Mouse (Mus musculus): ENCODE measurements around the gene Tbp. TPM values are rescaled to one million over a fixed set of nuclear protein-coding genes. Genes with fewer than 3 reads are reported as not detected.
A peak's percentile ranks its signal among the peaks of the same experiment; 100 is the strongest.

Tbp gene
- total and polyA plus RNA-seq, 3 experiments = 38.5 to 490 (median 79.6) TPM

DNA sequence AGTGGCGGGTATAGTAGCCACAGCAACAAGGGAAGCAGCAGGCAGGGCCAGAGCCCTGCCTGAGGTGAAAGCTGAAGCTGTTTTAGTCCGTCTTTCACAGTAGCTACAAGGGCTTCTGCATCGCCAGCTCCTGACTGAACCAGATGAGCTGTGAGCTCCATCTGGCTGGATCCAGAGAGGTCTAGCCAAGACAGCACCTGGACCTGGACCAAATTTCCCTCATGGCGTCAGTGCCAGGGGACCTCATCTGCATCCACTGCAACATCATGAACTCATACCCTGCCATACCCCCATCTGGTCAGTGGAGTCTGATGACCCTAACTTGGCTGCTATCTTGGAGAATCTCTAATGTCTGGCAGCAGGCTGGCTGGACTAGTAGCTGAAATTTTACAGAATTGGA, 39.9 kb upstream of the Tbp start:
- Histone ChIP-seq H3K9ac (ENCODE audit: control insufficient read depth, low read depth, low read length, poor library complexity, severe bottlenecking) (no peak overlapping the region), H3K79me2 (ENCODE audit: control insufficient read depth, insufficient read depth, low read length, poor library complexity) (no peaks in the 10 kb centered on the region), H3K4me1 (ENCODE audit: control insufficient read depth in 1 of 2, insufficient read depth in 2 of 2, low read length in 2 of 2) (peaks cover 0 to 3% of the 10 kb centered on the region in 2 experiments; a peak in 1 of 4 replicates), H3K27me3 (ENCODE audit: control insufficient read depth in 1 of 2, insufficient read depth in 2 of 2, low read length in 2 of 2) (no peaks in the 10 kb centered on the region), H3K36me3 (ENCODE audit: control insufficient read depth in 1 of 2, insufficient read depth in 2 of 2, low read length in 2 of 2) (peaks cover 0 to 5% of the 10 kb centered on the region in 2 experiments; a peak in 1 of 4 replicates), H3K27ac (ENCODE audit: control insufficient read depth, low read depth, low read length) (no peak overlapping the region), H3K4me3 (ENCODE audit: control insufficient read depth in 1 of 2, insufficient read depth in 1 of 2, low read depth in 2 of 2, low read length in 2 of 2) (no peak overlapping the region), H3K9me3 (replicated peaks; ENCODE audit: insufficient read depth, low read length) (no peaks in the 10 kb centered on the region)
- TF ChIP-seq CHD1 (IDR thresholded peaks at IDR 0.05; ENCODE audit: low read depth, low read length) (no peak), TBP (IDR thresholded peaks at IDR 0.05; ENCODE audit: low read depth, low read length) (no peak), POLR2AphosphoS2 (IDR thresholded peaks at IDR 0.05; ENCODE audit: low read length) (no peak), HCFC1 (IDR thresholded peaks at IDR 0.05; ENCODE audit: low read depth, low read length) (no peak), POLR2AphosphoS5 (IDR thresholded peaks at IDR 0.05; ENCODE audit: borderline replicate concordance, low read depth, low read length) (no peak), UBTF (IDR thresholded peaks at IDR 0.05; ENCODE audit: borderline replicate concordance, insufficient read depth, low read depth, low read length) (no peak), MAX (IDR thresholded peaks at IDR 0.05; ENCODE audit: low read length) (no peak), USF1 (IDR thresholded peaks at IDR 0.05; ENCODE audit: low read depth, low read length) (no peak), EP300 (IDR thresholded peaks at IDR 0.05; ENCODE audit: low read depth in 1 of 2, low read length in 2 of 2) (no peak), MXI1 (IDR thresholded peaks at IDR 0.05; ENCODE audit: low read depth, low read length) (no peak)
- no peak for DNase-seq (ENCODE audit: low read depth, low spot score)

DNA sequence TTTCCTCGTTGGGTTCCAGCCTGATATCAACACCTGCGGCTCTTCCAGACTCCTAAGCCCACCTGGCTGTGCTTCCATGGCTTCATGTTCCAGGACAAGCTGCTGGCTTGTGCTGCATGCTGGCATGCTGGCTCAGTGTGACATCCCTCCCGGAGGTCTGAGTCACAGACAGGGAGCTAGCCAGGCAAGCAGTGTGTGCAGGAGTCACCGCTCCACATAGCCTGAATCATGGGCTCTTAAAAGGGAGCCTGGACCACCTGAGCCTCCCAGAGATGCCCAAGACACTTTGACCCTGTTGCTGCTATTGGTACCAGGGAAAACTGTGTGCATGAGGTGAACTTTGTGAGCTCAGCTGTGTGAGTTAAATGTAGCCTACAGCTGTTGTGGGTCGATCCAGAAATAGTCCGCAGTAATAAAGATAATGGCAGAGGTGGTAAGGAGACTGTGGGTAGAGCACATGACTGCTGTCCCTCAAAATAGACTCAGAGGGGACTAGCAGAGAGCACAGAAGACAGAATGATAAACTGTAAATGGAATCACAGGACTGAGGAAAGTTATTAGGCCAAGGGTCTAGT, 37.7 kb upstream of the Tbp start:
- Histone ChIP-seq H3K4me3 (ENCODE audit: control insufficient read depth in 1 of 2, insufficient read depth in 1 of 2, low read depth in 2 of 2, low read length in 2 of 2) (no peak overlapping the region), H3K9ac (ENCODE audit: control insufficient read depth, low read depth, low read length, poor library complexity, severe bottlenecking) (no peak overlapping the region), H3K9me3 (replicated peaks; ENCODE audit: insufficient read depth, low read length) (no peaks in the 10 kb centered on the region), H3K27ac (ENCODE audit: control insufficient read depth, low read depth, low read length) (no peak overlapping the region), H3K79me2 (ENCODE audit: control insufficient read depth, insufficient read depth, low read length, poor library complexity) (no peaks in the 10 kb centered on the region), H3K27me3 (ENCODE audit: control insufficient read depth in 1 of 2, insufficient read depth in 2 of 2, low read length in 2 of 2) (no peaks in the 10 kb centered on the region), H3K4me1 (ENCODE audit: control insufficient read depth in 1 of 2, insufficient read depth in 2 of 2, low read length in 2 of 2) (peaks cover 0 to 3% of the 10 kb centered on the region in 2 experiments; a peak in 1 of 4 replicates), H3K36me3 (ENCODE audit: control insufficient read depth in 1 of 2, insufficient read depth in 2 of 2, low read length in 2 of 2) (peaks cover 0 to 5% of the 10 kb centered on the region in 2 experiments; a peak in 1 of 4 replicates)
- DNase-seq (ENCODE audit: low read depth, low spot score) = no peak
- TF ChIP-seq ELF1 (IDR thresholded peaks at IDR 0.05; ENCODE audit: low read depth, low read length) (no peak), POLR2A (IDR thresholded peaks at IDR 0.05; ENCODE audit: control insufficient read depth in 1 of 2, insufficient read depth in 1 of 2, low read depth in 1 of 2, low read length in 2 of 2, poor library complexity in 1 of 2) (no peak)

DNA sequence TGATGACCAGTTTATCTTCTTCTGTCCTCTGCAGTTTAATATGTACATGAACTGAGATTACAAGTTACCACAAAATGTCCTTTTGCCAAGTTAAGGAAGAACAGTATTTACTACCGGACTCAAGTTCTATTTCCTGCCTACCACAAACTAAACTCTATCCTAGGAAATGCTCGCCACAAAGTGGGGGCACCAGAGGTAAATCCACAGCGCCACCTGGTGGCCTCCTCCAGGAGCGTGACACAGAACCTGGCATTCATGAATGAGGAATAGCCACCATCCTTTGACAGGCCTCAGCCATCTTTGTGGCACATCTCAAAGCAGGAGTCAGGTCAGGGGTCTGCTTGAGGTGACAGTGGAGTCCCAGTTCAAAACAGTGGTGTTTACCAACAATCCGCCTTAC, 32.0 kb upstream of the Tbp start:
- no peaks in the 10 kb centered on the region for H3K9me3 ChIP-seq (replicated peaks; ENCODE audit: insufficient read depth, low read length)
- peak; percentile 80 for DNase-seq (ENCODE audit: low read depth, low spot score)
- no peak overlapping the region for H3K27ac ChIP-seq (ENCODE audit: control insufficient read depth, low read depth, low read length)
- no peak overlapping the region for H3K9ac ChIP-seq (ENCODE audit: control insufficient read depth, low read depth, low read length, poor library complexity, severe bottlenecking)
- no peak overlapping the region for H3K4me3 ChIP-seq (ENCODE audit: control insufficient read depth in 1 of 2, insufficient read depth in 1 of 2, low read depth in 2 of 2, low read length in 2 of 2)
- peaks cover 0 to 3% of the 10 kb centered on the region in 2 experiments; a peak in 3 of 4 replicates for H3K36me3 ChIP-seq (ENCODE audit: control insufficient read depth in 1 of 2, insufficient read depth in 2 of 2, low read length in 2 of 2)
- no peaks in the 10 kb centered on the region for H3K79me2 ChIP-seq (ENCODE audit: control insufficient read depth, insufficient read depth, low read length, poor library complexity)
- no peaks in the 10 kb centered on the region for H3K27me3 ChIP-seq (ENCODE audit: control insufficient read depth in 1 of 2, insufficient read depth in 2 of 2, low read length in 2 of 2)
- H3K4me1 ChIP-seq (ENCODE audit: control insufficient read depth in 1 of 2, insufficient read depth in 2 of 2, low read length in 2 of 2) = peaks cover 0 to 2% of the 10 kb centered on the region in 2 experiments; a peak in 1 of 4 replicates
- TF ChIP-seq TCF12 (IDR thresholded peaks at IDR 0.05; ENCODE audit: low read depth, low read length) (no peak), GABPA (IDR thresholded peaks at IDR 0.05; ENCODE audit: low read depth, low read length) (no peak), EP300 (IDR thresholded peaks at IDR 0.05; ENCODE audit: low read depth in 1 of 2, low read length in 2 of 2) (no peak), MAFK (IDR thresholded peaks at IDR 0.05; ENCODE audit: borderline replicate concordance, low read depth, low read length) (no peak), RAD21 (IDR thresholded peaks at IDR 0.05; ENCODE audit: low read depth, low read length) (peak; percentile 77), SMC3 (IDR thresholded peaks at IDR 0.05; ENCODE audit: low read depth, low read length) (peak; percentile 82), TAL1 (IDR thresholded peaks at IDR 0.05; ENCODE audit: low read length) (no peak), MAZ (IDR thresholded peaks at IDR 0.05; ENCODE audit: low read depth, low read length) (peak; percentile 81), RCOR1 (IDR thresholded peaks at IDR 0.05; ENCODE audit: low read depth, low read length) (no peak), NRF1 (IDR thresholded peaks at IDR 0.05; ENCODE audit: insufficient read depth, low read depth, low read length, poor library complexity, severe bottlenecking) (no peak), BHLHE40 (IDR thresholded peaks at IDR 0.05; ENCODE audit: borderline replicate concordance, low read depth, low read length) (no peak), POLR2AphosphoS5 (IDR thresholded peaks at IDR 0.05; ENCODE audit: borderline replicate concordance, low read depth, low read length) (no peak), CHD1 (IDR thresholded peaks at IDR 0.05; ENCODE audit: low read depth, low read length) (no peak), ZKSCAN1 (IDR thresholded peaks at IDR 0.05; ENCODE audit: low read depth, low read length) (no peak), POLR2A (IDR thresholded peaks at IDR 0.05; ENCODE audit: control insufficient read depth in 1 of 2, insufficient read depth in 1 of 2, low read depth in 1 of 2, low read length in 2 of 2, poor library complexity in 1 of 2) (no peak), POLR2AphosphoS2 (IDR thresholded peaks at IDR 0.05; ENCODE audit: low read length) (no peak), ZMIZ1 (IDR thresholded peaks at IDR 0.05; ENCODE audit: low read depth, low read length) (no peak)
